Mouse (Mus musculus): ENCODE measurements around the gene Gcdh. TPM values are rescaled to one million over a fixed set of nuclear protein-coding genes. Genes with fewer than 3 reads are reported as not detected.

Gcdh gene
- total and polyA plus RNA-seq, 2 experiments from 2014 or later = 22.1 to 33.2 TPM

- Histone ChIP-seq H3K9ac (replicated peaks; ENCODE audit: low read length, poor library complexity, severe bottlenecking) (no peak overlapping the region), H3K27ac (ENCODE audit: low read depth, low read length) (no peak overlapping the region), H3K4me2 (ENCODE audit: low read depth, low read length, poor library complexity, severe bottlenecking) (peak overlapping the region; percentile 39), H3K4me3 (ENCODE audit: low read depth, low read length) (peak overlapping the region; percentile 10; the same call in 1 of the 2 replicates), H3K9me3 (ENCODE audit: low read length) (no peaks in the 10 kb centered on the region), H3K27me3 (ENCODE audit: insufficient read depth, low read length) (no peaks in the 10 kb centered on the region; the same call in 1 of the 2 replicates), H3K36me3 (ENCODE audit: insufficient read depth, low read length) (peaks cover 62% of the 10 kb centered on the region), H3K4me1 (ENCODE audit: insufficient read depth, low read length) (no peaks in the 10 kb centered on the region)
- ATAC-seq (ENCODE audit: low FRiP score) (no peak), DNase-seq (ENCODE audit: low spot score) (peak; percentile 53)
- no peak for TF ChIP-seq CTCF (IDR thresholded peaks at IDR 0.05)
- WGBS = 11% methylated on average over 55 of the region's 55 CpGs
These were observed 19.3 kb upstream of the Gcdh start for GRCm38 (mm10) chr8:84912895-84913501.

DNA sequence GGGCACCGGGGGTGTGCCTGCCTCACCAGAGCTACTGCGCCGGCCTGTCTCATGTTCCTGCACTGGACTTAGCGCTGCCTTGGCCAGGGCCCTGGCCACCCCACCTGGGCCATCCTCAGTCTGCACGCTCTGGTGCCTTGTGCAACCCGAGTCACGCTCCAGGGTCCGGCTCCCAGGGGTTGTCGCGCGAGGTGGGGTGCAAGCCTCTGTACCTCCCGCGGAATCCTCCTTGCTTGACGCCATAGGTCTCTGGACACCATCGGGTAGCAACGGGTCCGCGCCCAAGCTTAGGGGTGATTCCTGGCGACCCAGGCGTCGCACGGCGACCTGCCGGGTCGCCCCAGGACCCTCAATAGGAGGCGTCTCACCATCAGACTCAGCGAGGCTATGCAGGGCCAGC is 18.7 kb upstream of the Gcdh start:
- Histone ChIP-seq H3K9ac (replicated peaks; ENCODE audit: low read length, poor library complexity, severe bottlenecking) (no peak overlapping the region), H3K4me3 (ENCODE audit: low read depth, low read length) (no peak overlapping the region), H3K27me3 (ENCODE audit: insufficient read depth, low read length) (no peaks in the 10 kb centered on the region; the same call in 1 of the 2 replicates), H3K4me2 (ENCODE audit: low read depth, low read length, poor library complexity, severe bottlenecking) (peak overlapping the region; percentile 39; the same call in 1 of the 2 replicates), H3K27ac (ENCODE audit: low read depth, low read length) (no peak overlapping the region), H3K9me3 (ENCODE audit: low read length) (no peaks in the 10 kb centered on the region), H3K4me1 (ENCODE audit: insufficient read depth, low read length) (no peaks in the 10 kb centered on the region), H3K36me3 (ENCODE audit: insufficient read depth, low read length) (peaks cover 55% of the 10 kb centered on the region)
- 36% methylated on average over 27 of the region's 27 CpGs for WGBS
- DNase-seq (ENCODE audit: low spot score) (no peak), ATAC-seq (ENCODE audit: low FRiP score) (no peak)
- no peak for TF ChIP-seq CTCF (IDR thresholded peaks at IDR 0.05)

- Histone ChIP-seq H3K4me1 (ENCODE audit: insufficient read depth, low read length) (no peaks in the 10 kb centered on the region), H3K27me3 (ENCODE audit: insufficient read depth, low read length) (no peaks in the 10 kb centered on the region; the same call in 1 of the 2 replicates), H3K27ac (ENCODE audit: low read depth, low read length) (no peak overlapping the region), H3K9ac (replicated peaks; ENCODE audit: low read length, poor library complexity, severe bottlenecking) (no peak overlapping the region), H3K36me3 (ENCODE audit: insufficient read depth, low read length) (peaks cover 53% of the 10 kb centered on the region), H3K4me3 (ENCODE audit: low read depth, low read length) (no peak overlapping the region), H3K4me2 (ENCODE audit: low read depth, low read length, poor library complexity, severe bottlenecking) (no peak overlapping the region), H3K9me3 (ENCODE audit: low read length) (no peaks in the 10 kb centered on the region)
- TF ChIP-seq CTCF (IDR thresholded peaks at IDR 0.05) = no peak
- ATAC-seq (ENCODE audit: low FRiP score) = no peak
- 88% methylated on average over 9 of the region's 9 CpGs for WGBS
- no peak for DNase-seq (ENCODE audit: low spot score)
These were observed 18.1 kb upstream of the Gcdh start for GRCm38 (mm10) chr8:84911854-84912253.

DNA sequence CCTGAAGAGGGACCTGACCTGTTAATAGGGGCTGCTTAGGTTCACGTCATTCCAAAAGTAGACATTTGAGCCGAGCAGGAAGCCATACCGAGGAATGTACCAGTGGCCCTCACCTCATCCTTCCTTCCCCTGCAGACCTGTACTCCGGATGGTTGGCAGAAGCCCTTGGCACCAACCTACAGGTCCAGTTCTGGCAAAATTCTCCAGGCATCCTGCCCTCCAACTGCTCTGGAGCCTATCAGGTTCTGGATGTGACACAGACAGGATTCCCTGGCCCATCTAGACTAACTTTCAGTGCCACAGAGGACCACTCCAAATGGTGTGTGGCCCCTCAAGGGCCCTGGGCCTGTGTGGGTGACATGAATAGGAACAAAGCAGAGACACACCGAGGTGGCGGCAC is 16.8 kb upstream of the Gcdh start:
- Histone ChIP-seq H3K9ac (replicated peaks; ENCODE audit: low read length, poor library complexity, severe bottlenecking) (no peak overlapping the region), H3K4me2 (ENCODE audit: low read depth, low read length, poor library complexity, severe bottlenecking) (no peak overlapping the region), H3K4me3 (ENCODE audit: low read depth, low read length) (no peak overlapping the region), H3K9me3 (ENCODE audit: low read length) (no peaks in the 10 kb centered on the region), H3K27ac (ENCODE audit: low read depth, low read length) (no peak overlapping the region), H3K4me1 (ENCODE audit: insufficient read depth, low read length) (no peaks in the 10 kb centered on the region), H3K36me3 (ENCODE audit: insufficient read depth, low read length) (peaks cover 44% of the 10 kb centered on the region), H3K27me3 (ENCODE audit: insufficient read depth, low read length) (no peaks in the 10 kb centered on the region; the same call in 1 of the 2 replicates)
- no peak for TF ChIP-seq CTCF (IDR thresholded peaks at IDR 0.05)
- DNase-seq (ENCODE audit: low spot score) (no peak), ATAC-seq (ENCODE audit: low FRiP score) (no peak)
- 89% methylated on average over 6 of the region's 6 CpGs for WGBS

- Histone ChIP-seq H3K9me3 (ENCODE audit: low read length) (no peaks in the 10 kb centered on the region), H3K9ac (replicated peaks; ENCODE audit: low read length, poor library complexity, severe bottlenecking) (no peak overlapping the region), H3K4me3 (ENCODE audit: low read depth, low read length) (no peak overlapping the region), H3K4me2 (ENCODE audit: low read depth, low read length, poor library complexity, severe bottlenecking) (no peak overlapping the region), H3K27ac (ENCODE audit: low read depth, low read length) (no peak overlapping the region), H3K36me3 (ENCODE audit: insufficient read depth, low read length) (peaks cover 38% of the 10 kb centered on the region), H3K4me1 (ENCODE audit: insufficient read depth, low read length) (no peaks in the 10 kb centered on the region), H3K27me3 (ENCODE audit: insufficient read depth, low read length) (no peaks in the 10 kb centered on the region; the same call in 1 of the 2 replicates)
- ATAC-seq (ENCODE audit: low FRiP score) = no peak
- no peak for TF ChIP-seq CTCF (IDR thresholded peaks at IDR 0.05)
- no peak for DNase-seq (ENCODE audit: low spot score)
- 89% methylated on average over 5 of the region's 5 CpGs for WGBS
These were observed 16.2 kb upstream of the Gcdh start for GRCm38 (mm10) chr8:84909949-84910348.

- 48% methylated on average over 20 of the region's 20 CpGs for WGBS
- DNase-seq (ENCODE audit: low spot score) = no peak
These were observed 15.5 kb upstream of the Gcdh start for GRCm38 (mm10) chr8:84909162-84909767.

More at GRCm38 (mm10) chr8:84909162-84909767, 15.5 kb upstream of the Gcdh start:
- no peaks in the 10 kb centered on the region; the same call in 1 of the 2 replicates for H3K27me3 ChIP-seq (ENCODE audit: insufficient read depth, low read length)
- no peak for TF ChIP-seq CTCF (IDR thresholded peaks at IDR 0.05)
- no peak for ATAC-seq (ENCODE audit: low FRiP score)
- H3K36me3 ChIP-seq (ENCODE audit: insufficient read depth, low read length) = peaks cover 38% of the 10 kb centered on the region
- peak overlapping the region; percentile 29 for H3K4me3 ChIP-seq (ENCODE audit: low read depth, low read length)
- no peaks in the 10 kb centered on the region for H3K4me1 ChIP-seq (ENCODE audit: insufficient read depth, low read length)
- no peaks in the 10 kb centered on the region for H3K9me3 ChIP-seq (ENCODE audit: low read length)
- H3K4me2 ChIP-seq (ENCODE audit: low read depth, low read length, poor library complexity, severe bottlenecking) = peak overlapping the region; percentile 45
- H3K9ac ChIP-seq (replicated peaks; ENCODE audit: low read length, poor library complexity, severe bottlenecking) = peak overlapping the region; percentile 39
- 0 out of 2 replicates have a peak overlapping the region, but pooled peaks have one; percentile 32 for H3K27ac ChIP-seq (ENCODE audit: low read depth, low read length)
